Mouse (Mus musculus) megakaryocyte, embryonic 14.5 days (primary cell): ENCODE measurements around the gene Faap20.

Experiments
- FLI1 ChIP-seq: IDR thresholded peaks from 2 replicates; pipeline ENCODE4 v1.6.1; 2012; ENCODE audit warnings: low read length, inconsistent platforms, mixed read lengths
- GATA1 ChIP-seq: IDR thresholded peaks from 3 replicates; pipeline ENCODE4 v1.6.1; 2012; ENCODE audit warnings: mixed read lengths, low read length, inconsistent platforms, borderline replicate concordance

DNA sequence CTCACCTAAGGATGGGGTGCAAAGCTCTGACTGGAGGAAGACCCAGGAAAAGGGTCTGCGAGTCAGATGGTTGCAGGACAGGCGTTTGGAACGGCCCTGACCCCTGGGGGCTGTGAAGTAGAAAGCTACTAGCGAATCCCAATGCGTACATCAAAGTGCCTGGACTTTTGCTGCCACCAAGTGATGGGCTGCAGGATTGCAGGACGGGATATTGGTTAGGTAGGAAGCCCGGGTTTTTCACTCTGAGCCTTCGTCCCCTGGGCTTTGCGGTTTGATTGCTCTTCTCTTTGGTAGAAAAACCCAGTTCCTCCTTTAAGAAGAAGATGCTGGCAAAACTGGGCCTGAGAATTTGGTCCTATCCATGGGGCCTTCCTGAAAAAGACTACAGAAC lies 350 bp upstream of the Faap20 start:
- TF ChIP-seq GATA1 (no peak), FLI1 (no peak)
